Mouse (Mus musculus) yolk sac, embryonic 10.5 days (tissue): ENCODE data around the gene Olfr917.

Experiments used
- DNase-seq: peaks from one replicate; pipeline ENCODE4 v3.0.0-alpha.2; 2017; ENCODE audit warnings: low spot score

Gene Olfr917

GRCm38 (mm10) chr9:38665742-38666141 lies at the start of gene Olfr917:
Olfr917 (minus strand) TSS chr9:38665842.
- DNase-seq, result no peak

- DNase-seq, result no peak
Observed at GRCm38 (mm10) chr9:38674501-38674900, 8.9 kb upstream of the Olfr917 start, which contains the start of gene Olfr918. Olfr918 (minus strand) TSS chr9:38674601.

DNA sequence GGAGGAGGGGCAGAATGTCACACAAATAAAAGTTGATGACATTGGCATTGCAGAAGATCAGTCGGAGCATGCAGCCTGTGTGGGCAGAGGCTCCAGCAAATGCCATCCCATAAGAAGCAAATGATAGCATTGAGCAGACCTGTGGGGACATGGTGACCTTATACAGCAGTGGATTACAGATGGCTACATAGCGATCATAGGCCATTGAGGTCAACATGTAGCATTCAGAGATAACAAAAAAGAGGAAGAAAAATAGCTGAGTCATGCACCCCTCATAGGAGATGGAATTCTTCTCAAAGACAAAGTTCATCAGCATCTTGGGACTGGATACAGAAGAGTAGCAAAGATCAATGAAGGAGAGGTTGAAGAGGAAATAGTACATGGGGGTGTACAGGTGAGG lies 7.2 kb upstream of the Olfr917 start:
- DNase-seq, result no peak

DNA sequence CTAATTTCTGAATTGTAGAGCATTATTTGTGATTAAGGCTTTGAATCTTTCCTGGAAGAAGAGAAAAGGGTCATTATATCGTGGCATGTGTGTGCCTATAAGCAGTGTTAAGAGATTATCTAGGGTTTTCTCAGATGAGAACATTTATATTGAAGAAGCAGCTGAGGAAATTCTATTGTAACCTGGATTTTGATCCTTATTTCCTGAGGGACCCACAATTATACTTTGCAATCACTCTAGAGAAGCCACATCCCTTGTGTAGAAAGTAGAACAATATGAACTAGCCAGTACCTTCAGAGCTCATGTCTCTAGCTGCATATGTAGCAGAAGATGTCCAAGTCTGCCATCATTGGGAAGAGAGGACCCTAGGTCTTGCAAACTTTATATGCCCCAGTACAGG lies 5.9 kb downstream of the Olfr917 start, which contains the start of gene Olfr916:
Gene Olfr916, minus strand, starts transcription at position 101 of the 400 bp plus-strand sequence.
- DNase-seq, result no peak

- no peak for DNase-seq
Observed at GRCm38 (mm10) chr9:38632406-38632805, 33.2 kb downstream of the Olfr917 start.
